Mouse (Mus musculus): ENCODE measurements at regions not wholly inside any gene's neighbourhood (a gene's known extent, or its start where the extent isn't known, plus 50 kb on each side); places are given as distances from the start of the nearest gene placed in this dataset.

DNA sequence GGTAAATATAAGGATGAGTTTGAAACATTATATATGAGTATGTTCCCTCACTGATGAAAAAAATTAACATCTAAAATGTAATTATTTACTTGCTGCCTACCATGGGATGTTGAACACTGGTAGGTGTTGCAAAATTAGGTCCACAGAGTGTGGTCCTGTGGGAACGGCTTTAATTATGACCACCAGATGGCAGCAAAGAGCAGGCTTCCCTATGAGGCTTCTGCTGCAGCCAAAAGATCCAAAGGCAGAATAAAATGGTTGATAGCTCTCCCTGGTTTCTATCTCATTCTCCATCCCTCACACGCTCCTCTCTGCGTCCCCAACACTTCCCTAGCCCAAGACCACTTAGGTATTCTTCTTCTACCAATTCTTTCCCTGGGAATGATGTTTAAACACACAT, 54.6 kb upstream of the Cit start:
- peak; percentile 79 for DNase-seq (ENCODE audit: low read depth, low spot score)
- Histone ChIP-seq H3K9me3 (replicated peaks; ENCODE audit: insufficient read depth, low read length) (no peaks in the 10 kb centered on the region), H3K27ac (ENCODE audit: control insufficient read depth, low read depth, low read length) (no peak overlapping the region)

More for the DNA sequence above, 54.6 kb upstream of the Cit start:
- Histone ChIP-seq H3K27me3 (ENCODE audit: control insufficient read depth in 1 of 2, insufficient read depth in 2 of 2, low read length in 2 of 2) (no peaks in the 10 kb centered on the region), H3K4me3 (ENCODE audit: control insufficient read depth in 1 of 2, insufficient read depth in 1 of 2, low read depth in 2 of 2, low read length in 2 of 2) (no peak overlapping the region), H3K36me3 (ENCODE audit: control insufficient read depth in 1 of 2, insufficient read depth in 2 of 2, low read length in 2 of 2) (no peaks in the 10 kb centered on the region), H3K79me2 (ENCODE audit: control insufficient read depth, insufficient read depth, low read length, poor library complexity) (no peaks in the 10 kb centered on the region), H3K9ac (ENCODE audit: control insufficient read depth, low read depth, low read length, poor library complexity, severe bottlenecking) (no peak overlapping the region), H3K4me1 (ENCODE audit: control insufficient read depth in 1 of 2, insufficient read depth in 2 of 2, low read length in 2 of 2) (no peaks in the 10 kb centered on the region)
- no peak for TF ChIP-seq EP300 (IDR thresholded peaks at IDR 0.05; ENCODE audit: low read depth in 1 of 2, low read length in 2 of 2)
- no peak for TF ChIP-seq POLR2AphosphoS2 (IDR thresholded peaks at IDR 0.05; ENCODE audit: low read length)
- no peak for TF ChIP-seq RCOR1 (IDR thresholded peaks at IDR 0.05; ENCODE audit: low read depth, low read length)
- TF ChIP-seq SIN3A (IDR thresholded peaks at IDR 0.05; ENCODE audit: low read length): no peak
- TF ChIP-seq RAD21 (IDR thresholded peaks at IDR 0.05; ENCODE audit: low read depth, low read length): peak; percentile 87
- no peak for TF ChIP-seq MAX (IDR thresholded peaks at IDR 0.05; ENCODE audit: low read length)
- no peak for TF ChIP-seq ETS1 (IDR thresholded peaks at IDR 0.05; ENCODE audit: low read depth, low read length)
- no peak for TF ChIP-seq POLR2AphosphoS5 (IDR thresholded peaks at IDR 0.05; ENCODE audit: borderline replicate concordance, low read depth, low read length)
- TF ChIP-seq UBTF (IDR thresholded peaks at IDR 0.05; ENCODE audit: borderline replicate concordance, insufficient read depth, low read depth, low read length): no peak
- TF ChIP-seq MAFK (IDR thresholded peaks at IDR 0.05; ENCODE audit: borderline replicate concordance, low read depth, low read length): no peak
- no peak for TF ChIP-seq NRF1 (IDR thresholded peaks at IDR 0.05; ENCODE audit: insufficient read depth, low read depth, low read length, poor library complexity, severe bottlenecking)
- TF ChIP-seq MYB (IDR thresholded peaks at IDR 0.05; ENCODE audit: low read depth, low read length): no peak
- no peak for TF ChIP-seq MAZ (IDR thresholded peaks at IDR 0.05; ENCODE audit: low read depth, low read length)
- TF ChIP-seq ELF1 (IDR thresholded peaks at IDR 0.05; ENCODE audit: low read depth, low read length): no peak
- no peak for TF ChIP-seq HCFC1 (IDR thresholded peaks at IDR 0.05; ENCODE audit: low read depth, low read length)
- TF ChIP-seq ZKSCAN1 (IDR thresholded peaks at IDR 0.05; ENCODE audit: low read depth, low read length): no peak
- peak; percentile 85 to 93 (median 86) for TF ChIP-seq CTCF (IDR thresholded peaks at IDR 0.05 in 2 of 3, conservative IDR thresholded peaks at IDR 0.05 in 1 of 3; ENCODE audit: control insufficient read depth in 1 of 3, insufficient read depth in 1 of 3, low read depth in 2 of 3, low read length in 3 of 3, poor library complexity in 1 of 3, severe bottlenecking in 1 of 3)
- TF ChIP-seq SMC3 (IDR thresholded peaks at IDR 0.05; ENCODE audit: low read depth, low read length): peak; percentile 91
- TF ChIP-seq ZC3H11A (IDR thresholded peaks at IDR 0.05; ENCODE audit: low read depth, low read length): peak; percentile 68
- no peak for TF ChIP-seq MEF2A (IDR thresholded peaks at IDR 0.05; ENCODE audit: extremely low read depth, insufficient replicate concordance, low read depth, low read length, poor library complexity, severe bottlenecking)
- no peak for TF ChIP-seq E2F4 (IDR thresholded peaks at IDR 0.05; ENCODE audit: borderline replicate concordance, low read depth, low read length)

Measured in MEL (cell line).